Mouse (Mus musculus) E14TG2a.4 (cell line): ENCODE measurements around the gene Nr1d1.

Source experiments
- H3K27me3 ChIP-seq: 2 replicates; pipeline ENCODE4 v1.6.1; 2014; ENCODE audit warnings: low read length, control low read depth; ENCODE audit not compliant: insufficient read depth
- H3K36me3 ChIP-seq: 2 replicates; pipeline ENCODE4 v1.6.1; 2014; ENCODE audit warnings: low read length, control low read depth; ENCODE audit not compliant: insufficient read depth
- H3K4me1 ChIP-seq: replicated peaks from 2 replicates; pipeline ENCODE4 v1.6.1; 2014; ENCODE audit warnings: low read depth, low read length, control low read depth
- H3K4me3 ChIP-seq: replicated peaks from 2 replicates; pipeline ENCODE4 v1.5.1; 2014; ENCODE audit warnings: mild to moderate bottlenecking, low read length
- H3K9me3 ChIP-seq: 2 replicates; pipeline ENCODE4 v1.6.1; 2014; ENCODE audit warnings: low read length, control low read depth
- CTCF ChIP-seq: conservative IDR thresholded peaks from 2 replicates; pipeline ENCODE4 v1.5.1; 2014; ENCODE audit warnings: low read length
- NANOG ChIP-seq: IDR thresholded peaks from 2 replicates; pipeline ENCODE4 v1.6.1; 2014; ENCODE audit warnings: borderline replicate concordance, low read length, mixed read lengths
- POU5F1 ChIP-seq: IDR thresholded peaks from 2 replicates; pipeline ENCODE4 v1.6.1; 2014; ENCODE audit warnings: low read length, borderline replicate concordance

Gene Nr1d1

DNA sequence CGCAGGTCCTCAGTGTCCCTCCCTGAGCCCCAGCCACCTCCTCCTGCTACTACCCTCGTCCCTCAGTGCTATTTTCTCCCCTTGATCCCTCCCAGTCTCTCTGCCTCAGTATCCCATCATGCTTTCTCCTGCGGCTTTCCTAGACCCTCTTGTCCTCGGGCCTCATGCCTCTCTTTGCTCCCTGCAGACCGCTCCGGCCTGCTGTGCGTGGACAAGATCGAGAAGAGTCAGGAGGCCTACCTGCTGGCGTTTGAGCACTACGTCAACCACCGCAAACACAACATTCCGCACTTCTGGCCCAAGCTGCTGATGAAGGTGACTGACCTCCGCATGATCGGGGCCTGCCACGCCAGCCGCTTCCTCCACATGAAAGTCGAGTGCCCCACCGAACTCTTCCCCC, 11.0 kb downstream of the Nr1d1 start:
- Histone ChIP-seq H3K36me3 (peaks cover 17% of the 10 kb centered on the region), H3K4me3 (peak overlapping the region; percentile 78), H3K9me3 (peaks cover 4% of the 10 kb centered on the region; the same call in 1 of the 2 replicates), H3K4me1 (peaks cover 73% of the 10 kb centered on the region), H3K27me3 (peaks cover 5% of the 10 kb centered on the region; the same call in 1 of the 2 replicates)
- TF ChIP-seq NANOG (no peak), POU5F1 (no peak), CTCF (no peak)

DNA sequence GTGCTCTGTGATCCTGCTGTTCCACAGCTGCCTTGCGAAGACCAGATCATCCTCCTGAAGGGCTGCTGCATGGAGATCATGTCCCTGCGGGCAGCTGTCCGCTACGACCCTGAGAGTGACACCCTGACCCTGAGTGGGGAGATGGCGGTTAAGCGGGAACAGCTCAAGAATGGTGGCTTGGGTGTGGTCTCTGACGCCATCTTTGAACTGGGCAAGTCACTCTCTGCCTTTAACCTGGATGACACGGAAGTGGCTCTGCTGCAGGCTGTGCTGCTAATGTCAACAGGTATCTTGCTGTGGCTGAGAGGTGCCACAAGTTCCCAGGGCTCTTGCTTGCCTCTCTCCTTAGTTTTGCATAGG, 11.7 kb downstream of the Nr1d1 start:
- Histone ChIP-seq H3K36me3 (peaks cover 11% of the 10 kb centered on the region), H3K4me3 (peak overlapping the region; percentile 78), H3K27me3 (0 out of 2 replicates have a peak, but pooled peaks cover under 1% of the 10 kb centered on the region), H3K9me3 (peaks cover 4% of the 10 kb centered on the region; the same call in 1 of the 2 replicates), H3K4me1 (peaks cover 67% of the 10 kb centered on the region)
- TF ChIP-seq NANOG: no peak
- no peak for TF ChIP-seq CTCF
- TF ChIP-seq POU5F1: no peak

DNA sequence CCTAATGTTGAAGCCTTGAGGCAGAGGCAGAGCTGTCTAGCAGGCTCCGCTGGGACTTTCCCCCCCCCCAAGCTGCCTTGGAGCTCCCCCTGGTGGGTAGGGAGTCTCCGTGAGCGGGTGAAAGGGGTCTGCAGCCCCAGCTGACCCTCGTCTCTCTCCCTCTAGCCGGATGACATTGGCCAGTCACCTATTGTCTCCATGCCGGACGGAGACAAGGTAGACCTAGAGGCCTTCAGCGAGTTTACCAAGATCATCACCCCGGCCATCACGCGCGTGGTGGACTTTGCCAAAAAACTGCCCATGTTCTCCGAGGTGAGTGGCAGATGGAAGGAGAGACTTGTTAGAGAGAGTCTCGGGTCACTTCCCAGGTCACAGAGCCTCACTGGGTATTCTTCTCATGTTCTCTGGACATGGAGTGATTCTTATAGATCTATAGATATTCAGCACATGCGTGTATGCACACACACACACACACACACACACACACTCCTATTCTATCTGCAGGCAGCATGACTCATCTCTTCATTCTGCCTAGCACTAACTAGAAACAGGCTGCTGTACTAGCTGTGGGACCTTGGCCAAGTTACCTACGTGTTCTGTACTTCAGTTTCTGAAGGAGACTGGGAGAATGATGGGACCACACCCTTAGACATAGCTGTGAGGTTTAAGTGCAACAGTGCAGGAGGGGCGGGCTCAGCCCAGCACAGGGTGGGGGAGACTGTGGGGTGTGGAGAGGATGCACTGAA, 12.2 kb downstream of the Nr1d1 start:
- peak; percentile 72 for TF ChIP-seq CTCF
- TF ChIP-seq POU5F1: no peak
- Histone ChIP-seq H3K27me3 (no peaks in the 10 kb centered on the region), H3K9me3 (peaks cover 4% of the 10 kb centered on the region; the same call in 1 of the 2 replicates), H3K36me3 (peaks cover 5% of the 10 kb centered on the region; the same call in 1 of the 2 replicates), H3K4me1 (peaks cover 61% of the 10 kb centered on the region), H3K4me3 (peak overlapping the region; percentile 78)

DNA sequence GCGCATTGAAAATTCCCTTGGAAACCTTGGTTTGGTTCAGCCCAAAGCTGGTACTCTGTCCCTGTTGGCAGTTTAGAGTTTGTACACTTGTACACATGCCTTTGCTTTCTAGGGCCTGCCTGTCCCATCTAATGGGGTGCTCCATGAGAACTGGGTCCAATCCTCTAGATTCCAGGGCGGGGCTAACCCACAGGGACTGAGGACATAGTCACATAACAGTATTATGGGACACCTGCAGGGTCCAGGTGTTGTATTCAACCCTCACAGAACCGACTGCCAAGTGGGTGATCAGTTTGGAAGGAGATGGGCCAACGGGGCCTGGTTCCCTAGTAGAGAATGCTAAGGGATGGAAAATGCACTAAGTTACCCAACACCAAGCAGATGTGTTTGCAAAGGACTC, 13.2 kb downstream of the Nr1d1 start:
- Histone ChIP-seq H3K9me3 (peaks cover 4% of the 10 kb centered on the region; the same call in 1 of the 2 replicates), H3K36me3 (peaks cover 5% of the 10 kb centered on the region; the same call in 1 of the 2 replicates), H3K27me3 (no peaks in the 10 kb centered on the region), H3K4me3 (no peak overlapping the region), H3K4me1 (peaks cover 57% of the 10 kb centered on the region)
- TF ChIP-seq NANOG (no peak), POU5F1 (no peak), CTCF (no peak)

DNA sequence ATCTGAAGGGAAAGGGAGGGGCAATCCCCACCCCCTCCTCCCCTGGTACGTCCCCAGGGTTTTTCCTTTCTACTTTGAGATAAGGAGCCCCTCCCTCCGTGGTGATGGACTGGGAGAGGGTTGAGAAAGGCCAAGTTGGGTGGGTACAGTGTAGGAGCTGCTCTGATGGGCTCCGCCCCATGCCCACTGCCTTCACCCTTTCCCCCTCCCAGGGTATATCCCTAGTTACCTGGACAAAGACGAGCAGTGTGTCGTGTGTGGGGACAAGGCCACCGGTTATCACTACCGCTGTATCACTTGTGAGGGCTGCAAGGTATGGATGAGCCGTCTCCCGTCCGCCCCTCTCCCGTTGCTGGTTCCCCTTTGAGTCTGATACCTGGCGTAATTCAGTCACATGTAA, 18.4 kb downstream of the Nr1d1 start:
- TF ChIP-seq NANOG (no peak), POU5F1 (no peak), CTCF (no peak)
- Histone ChIP-seq H3K36me3 (peaks cover 9% of the 10 kb centered on the region; the same call in 1 of the 2 replicates), H3K4me3 (no peak overlapping the region), H3K27me3 (no peaks in the 10 kb centered on the region), H3K9me3 (peaks cover 4% of the 10 kb centered on the region; the same call in 1 of the 2 replicates), H3K4me1 (peaks cover 51% of the 10 kb centered on the region)

DNA sequence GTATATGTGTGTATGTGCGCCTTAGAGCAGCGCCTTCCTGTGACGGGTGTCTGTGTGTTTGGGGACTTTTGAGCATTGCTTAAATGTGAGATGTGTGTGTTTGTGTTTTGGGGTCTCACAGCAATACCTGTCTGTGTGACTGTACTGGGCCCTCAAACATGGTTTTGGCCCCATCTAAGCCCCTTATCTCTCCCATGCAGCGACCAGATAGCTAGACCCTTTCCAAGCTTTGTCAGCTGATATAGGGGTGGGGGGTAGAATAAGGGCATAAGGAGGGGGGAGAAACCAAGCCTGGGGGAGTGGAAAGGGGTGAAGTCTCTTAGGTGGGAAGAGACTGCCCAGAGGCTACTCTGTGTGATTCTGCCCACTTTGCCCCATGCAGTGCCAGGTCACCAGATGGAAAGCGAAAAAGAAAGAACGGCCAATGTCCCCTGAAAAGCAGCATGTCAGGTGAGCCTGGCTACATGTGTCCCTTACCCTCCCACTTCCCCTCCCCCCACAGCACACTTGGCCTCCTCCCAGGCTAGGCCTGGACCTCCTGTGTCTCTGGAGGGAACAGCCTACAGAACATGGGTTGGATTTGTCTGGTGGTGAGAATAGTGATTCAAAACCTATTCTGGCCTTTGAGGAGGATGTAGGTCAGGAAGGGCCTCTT, 19.3 kb downstream of the Nr1d1 start:
- TF ChIP-seq POU5F1 (no peak), NANOG (no peak), CTCF (no peak)
- Histone ChIP-seq H3K4me3 (no peak overlapping the region), H3K27me3 (peaks cover 2% of the 10 kb centered on the region; the same call in 1 of the 2 replicates), H3K9me3 (peaks cover 4% of the 10 kb centered on the region; the same call in 1 of the 2 replicates), H3K36me3 (peaks cover 9% of the 10 kb centered on the region; the same call in 1 of the 2 replicates), H3K4me1 (peaks cover 58% of the 10 kb centered on the region)

DNA sequence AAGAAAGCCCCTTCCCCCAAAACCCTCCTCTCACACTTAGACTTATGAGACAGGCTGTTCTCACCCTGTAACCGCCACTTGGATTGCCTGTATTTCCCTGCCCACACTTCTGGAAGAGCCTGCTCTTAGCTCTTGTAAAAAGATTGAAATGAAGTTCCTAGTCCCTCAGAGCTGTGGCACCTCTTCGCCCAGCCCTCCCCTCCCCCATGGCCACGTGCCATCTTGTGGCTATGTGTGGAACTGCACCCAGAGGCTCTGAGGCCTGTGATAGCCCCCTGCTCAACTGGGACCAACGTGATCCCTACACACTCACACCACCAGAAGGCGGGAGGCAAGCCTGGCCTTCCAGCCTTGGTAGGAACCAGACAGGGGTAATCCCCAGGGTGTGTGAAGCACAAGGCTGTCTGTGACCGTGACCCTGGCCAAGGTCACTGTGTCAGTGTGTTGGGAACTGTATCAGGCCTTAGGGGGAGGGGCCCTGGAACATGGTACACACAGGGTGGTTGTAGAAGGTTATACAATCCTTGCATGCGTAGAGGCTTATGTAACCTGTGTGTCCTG, 20.4 kb downstream of the Nr1d1 start:
- Histone ChIP-seq H3K4me3 (peak overlapping the region; percentile 50), H3K9me3 (no peaks in the 10 kb centered on the region), H3K36me3 (peaks cover 5% of the 10 kb centered on the region; the same call in 1 of the 2 replicates), H3K4me1 (peaks cover 70% of the 10 kb centered on the region), H3K27me3 (peaks cover 14% of the 10 kb centered on the region)
- peak; percentile 95 for TF ChIP-seq CTCF
- no peak for TF ChIP-seq POU5F1

DNA sequence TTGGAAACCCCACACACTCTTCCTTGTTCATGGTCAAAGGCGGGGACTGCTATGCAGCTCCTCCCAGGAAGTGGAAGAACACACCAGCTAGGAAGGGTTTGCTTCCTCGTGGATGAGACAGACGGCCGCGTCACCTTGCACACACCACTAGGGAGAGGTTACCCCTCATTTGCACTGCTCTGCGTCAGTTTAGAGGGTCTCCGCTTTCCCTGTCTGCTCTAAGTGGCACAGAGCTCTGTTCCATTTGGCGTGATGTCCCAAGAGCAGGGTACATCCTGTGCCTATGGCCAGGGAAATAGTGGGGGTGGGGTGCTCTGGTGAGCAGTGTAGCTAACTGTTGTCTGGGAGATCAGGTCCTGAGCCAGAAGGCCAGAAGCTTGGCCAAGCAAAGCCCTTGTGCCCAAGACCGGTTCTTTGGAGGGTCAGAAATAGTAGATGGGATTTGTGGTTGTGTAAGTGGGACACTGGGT, 20.9 kb downstream of the Nr1d1 start:
- Histone ChIP-seq H3K36me3 (peaks cover 5% of the 10 kb centered on the region; the same call in 1 of the 2 replicates), H3K27me3 (peaks cover 15% of the 10 kb centered on the region), H3K4me3 (peak overlapping the region; percentile 50), H3K9me3 (no peaks in the 10 kb centered on the region), H3K4me1 (peaks cover 75% of the 10 kb centered on the region)
- TF ChIP-seq CTCF (no peak), POU5F1 (no peak), NANOG (no peak)

DNA sequence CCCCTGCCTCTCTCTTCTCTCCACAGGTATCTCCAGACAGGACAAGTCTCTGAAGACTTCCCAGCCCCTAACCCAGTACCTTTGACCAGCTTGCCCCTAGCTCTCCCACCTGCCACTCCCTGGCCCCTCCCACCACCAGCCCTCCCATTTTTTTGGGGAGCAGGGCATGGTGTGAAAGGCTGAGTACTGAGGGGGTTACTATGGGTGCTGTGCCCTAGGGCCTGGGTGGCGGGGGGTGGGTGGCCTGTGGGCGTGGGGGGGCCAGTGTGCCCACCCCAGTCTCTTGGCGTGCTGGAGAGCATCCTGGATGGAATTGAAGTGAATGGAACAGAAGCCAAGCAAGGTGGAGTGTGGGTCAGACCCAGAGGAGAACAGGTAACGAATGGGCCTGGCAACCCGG, 21.9 kb downstream of the Nr1d1 start:
- no peak overlapping the region for H3K4me3 ChIP-seq
- H3K4me1 ChIP-seq: peaks cover 84% of the 10 kb centered on the region
- TF ChIP-seq POU5F1: no peak
- TF ChIP-seq NANOG: no peak
- no peak for TF ChIP-seq CTCF
- H3K27me3 ChIP-seq: peaks cover 15% of the 10 kb centered on the region
- peaks cover 5% of the 10 kb centered on the region; the same call in 1 of the 2 replicates for H3K36me3 ChIP-seq
- no peaks in the 10 kb centered on the region for H3K9me3 ChIP-seq
